Mouse (Mus musculus) liver, adult 2 months (tissue): Measurements from ENCODE around the gene Ramp2. TPM values are rescaled to one million over a fixed set of nuclear protein-coding genes. Genes with fewer than 3 reads are reported as not detected.
A peak's percentile ranks its signal among the peaks of the same experiment; 100 is the strongest.

Source experiments
- DNase-seq: peaks from one replicate; pipeline ENCODE4 v3.0.0-alpha.2; 2011; ENCODE audit warnings: low read depth, low spot score; ENCODE audit errors: extremely low read depth
- H3K27ac ChIP-seq: fragments of 200-500 bp; replicated peaks from 2 replicates; pipeline ENCODE4 v1.5.1; 2012; ENCODE audit warnings: low read depth, mild to moderate bottlenecking, control low read depth, inconsistent platforms, low read length; ENCODE audit not compliant: insufficient read depth
- H3K27me3 ChIP-seq: fragments of 200-500 bp; 2 replicates; pipeline ENCODE4 v1.6.1; 2012; ENCODE audit warnings: mild to moderate bottlenecking, moderate library complexity, low read length, inconsistent platforms; ENCODE audit not compliant: control insufficient read depth, insufficient read depth
- H3K36me3 ChIP-seq: fragments of 200-500 bp; 2 replicates; pipeline ENCODE4 v1.6.1; 2012; ENCODE audit warnings: low read length, inconsistent platforms; ENCODE audit not compliant: control insufficient read depth, insufficient read depth
- H3K4me1 ChIP-seq: fragments of 200-500 bp; 2 replicates; pipeline ENCODE4 v1.6.1; 2011; ENCODE audit warnings: low read length; ENCODE audit not compliant: control insufficient read depth, insufficient read depth
- H3K4me3 ChIP-seq: fragments of 200-500 bp; 2 replicates; pipeline ENCODE4 v1.5.1; 2011; ENCODE audit warnings: low read depth, mild to moderate bottlenecking, control low read depth, low read length, moderate library complexity; ENCODE audit not compliant: insufficient read depth
- H3K79me2 ChIP-seq: fragments of 200-500 bp; 2 replicates; pipeline ENCODE4 v1.6.1; 2012; ENCODE audit warnings: inconsistent platforms, mild to moderate bottlenecking, low read length, moderate library complexity; ENCODE audit not compliant: control insufficient read depth, insufficient read depth
- H3K9ac ChIP-seq: fragments of 200-500 bp; 2 replicates; pipeline ENCODE4 v1.6.1; 2012; ENCODE audit warnings: low read depth, mild to moderate bottlenecking, control low read depth, inconsistent platforms, low read length
- CTCF ChIP-seq: fragments of 200-500 bp; IDR thresholded peaks from 2 replicates; pipeline ENCODE4 v1.5.1; 2011; ENCODE audit warnings: low read depth, low read length, control low read depth
- POLR2A ChIP-seq: fragments of 200-500 bp; IDR thresholded peaks from 2 replicates; pipeline ENCODE4 v1.6.1; 2011; ENCODE audit warnings: low read length, control low read depth; ENCODE audit not compliant: insufficient read depth; ENCODE audit errors: extremely low read depth
- WGBS: fragments of 180-500 bp; shearing (Covaris S2); methylation state at CpG from one replicate; pipeline ENCODE4 v1.1.7; 2018; 5-methylcytosine and 5-hydroxymethylcytosine counted together
- polyA plus RNA-seq: library from polyadenylated mRNA; depleted of rRNA; stranded (reverse); fragments of >200 nt; gene quantifications from 2 replicates; pipeline ENCODE4 v1.2.3, GENCODE M21; 2012
- total RNA-seq: library from RNA; depleted of rRNA; stranded (reverse); fragments of >200 nt; gene quantifications from 2 replicates; pipeline ENCODE4 v1.2.3, GENCODE M21; 2014

Gene Ramp2
- total and polyA plus RNA-seq, 2 experiments: 4.9 to 22.5 TPM

- Histone ChIP-seq H3K27ac (peak overlapping the region; percentile 75), H3K36me3 (no peaks in the 10 kb centered on the region), H3K27me3 (no peaks in the 10 kb centered on the region), H3K9ac (peak overlapping the region; percentile 86), H3K79me2 (no peaks in the 10 kb centered on the region), H3K4me3 (peak overlapping the region; percentile 92), H3K4me1 (peaks cover 9% of the 10 kb centered on the region)
- TF ChIP-seq CTCF (no peak), POLR2A (no peak)
- peak; percentile 83 for DNase-seq
- 26% methylated on average over 12 of the region's 12 CpGs for WGBS
Observed at GRCm38 (mm10) chr11:101277381-101278222, 31.8 kb downstream of the Ramp2 start.

- WGBS: 4% methylated on average over 45 of the region's 45 CpGs
- Histone ChIP-seq H3K79me2 (no peaks in the 10 kb centered on the region), H3K27ac (peak within 1 kb of the TSS; percentile 75), H3K9ac (peak within 1 kb of the TSS; percentile 86), H3K4me1 (peaks cover 9% of the 10 kb centered on the region), H3K4me3 (peak within 1 kb of the TSS; percentile 92), H3K27me3 (no peaks in the 10 kb centered on the region), H3K36me3 (no peaks in the 10 kb centered on the region)
- TF ChIP-seq CTCF: peak; percentile 2; the same call in 1 of the 2 replicates
- TF ChIP-seq POLR2A: peak; percentile 64
- peak; percentile 94 for DNase-seq
Observed at GRCm38 (mm10) chr11:101278223-101279192, 32.7 kb downstream of the Ramp2 start, which contains the start of the genes Cntd1 and Coa3. TSS of gene Cntd1 (plus strand) at chr11:101279012. TSS of gene Coa3 (minus strand) at chr11:101279114.

- WGBS: 59% methylated on average over 14 of the region's 14 CpGs
- Histone ChIP-seq H3K36me3 (no peaks in the 10 kb centered on the region), H3K4me3 (no peak overlapping the region), H3K79me2 (no peaks in the 10 kb centered on the region), H3K27ac (no peak overlapping the region), H3K27me3 (no peaks in the 10 kb centered on the region), H3K9ac (no peak overlapping the region), H3K4me1 (peaks cover 9% of the 10 kb centered on the region)
- TF ChIP-seq POLR2A: no peak
- no peak for TF ChIP-seq CTCF
- DNase-seq: no peak
Observed at GRCm38 (mm10) chr11:101279193-101279569, 33.4 kb downstream of the Ramp2 start.

- Histone ChIP-seq H3K79me2 (no peaks in the 10 kb centered on the region), H3K4me1 (peaks cover 9% of the 10 kb centered on the region), H3K27ac (no peak overlapping the region), H3K4me3 (no peak overlapping the region), H3K9ac (no peak overlapping the region), H3K36me3 (no peaks in the 10 kb centered on the region), H3K27me3 (no peaks in the 10 kb centered on the region)
- WGBS: 75% methylated on average over 7 of the region's 7 CpGs
- no peak for TF ChIP-seq POLR2A
- TF ChIP-seq CTCF: no peak
- no peak for DNase-seq
Observed at GRCm38 (mm10) chr11:101280837-101281236, 35.0 kb downstream of the Ramp2 start.

GRCm38 (mm10) chr11:101282896-101283295, 37.1 kb downstream of the Ramp2 start:
- Histone ChIP-seq H3K9ac (no peak overlapping the region), H3K4me3 (no peak overlapping the region), H3K36me3 (no peaks in the 10 kb centered on the region), H3K27ac (no peak overlapping the region), H3K4me1 (peaks cover 4% of the 10 kb centered on the region; the same call in 1 of the 2 replicates), H3K79me2 (no peaks in the 10 kb centered on the region), H3K27me3 (no peaks in the 10 kb centered on the region)
- WGBS: 50% methylated on average over 5 of the region's 5 CpGs
- TF ChIP-seq POLR2A: no peak
- TF ChIP-seq CTCF: no peak
- DNase-seq: no peak
